Mouse (Mus musculus) stomach, postnatal 0 days (tissue): ENCODE measurements around the gene Fbxl17.

Experiments
- CTCF ChIP-seq: IDR thresholded peaks from 2 replicates; pipeline ENCODE4 v1.5.1; 2016; ENCODE audit warnings: antibody characterized with exemption, low read depth, mild to moderate bottlenecking, moderate library complexity
- EP300 ChIP-seq: optimal IDR thresholded peaks from 2 replicates; pipeline ENCODE3; 2016; ENCODE audit warnings: antibody characterized with exemption

GRCm38 (mm10) chr17:63164289-63164688 lies 335.5 kb downstream of the Fbxl17 start:
- TF ChIP-seq CTCF = no peak
- TF ChIP-seq EP300 = no peak
